Mouse (Mus musculus): Measurements from ENCODE around the gene Acp5. TPM values are rescaled to one million over a fixed set of nuclear protein-coding genes. Genes with fewer than 3 reads are reported as not detected.
A peak's percentile ranks its signal among the peaks of the same experiment; 100 is the strongest.

Gene Acp5
- polyA plus RNA-seq, 1 experiment from 2014 or later = 38.1 TPM

- Histone ChIP-seq H3K36me3 (no peaks in the 10 kb centered on the region), H3K27ac (replicated peaks) (no peak overlapping the region), H3K4me2 (replicated peaks) (no peak overlapping the region), H3K9me3 (replicated peaks) (no peaks in the 10 kb centered on the region), H3K4me1 (peaks cover 7% of the 10 kb centered on the region), H3K27me3 (no peaks in the 10 kb centered on the region), H3K9ac (no peak overlapping the region), H3K4me3 (replicated peaks) (no peak overlapping the region)
- no peak for ATAC-seq (ENCODE audit: insufficient number of reproducible peaks, low FRiP score, low TSS enrichment, low read depth)
- 84% methylated on average over 7 of the region's 7 CpGs for WGBS
Observed at GRCm38 (mm10) chr9:22089986-22090385, 45.5 kb downstream of the Acp5 start.

GRCm38 (mm10) chr9:22089281-22089680 is 46.2 kb downstream of the Acp5 start:
- H3K4me2 ChIP-seq (replicated peaks) = no peak overlapping the region

GRCm38 (mm10) chr9:22087034-22087618 is 48.4 kb downstream of the Acp5 start:
- Histone ChIP-seq H3K4me1 (peaks cover 11% of the 10 kb centered on the region), H3K36me3 (0 out of 2 replicates have a peak, but pooled peaks cover 2% of the 10 kb centered on the region), H3K27me3 (no peaks in the 10 kb centered on the region), H3K27ac (replicated peaks) (no peak overlapping the region), H3K4me3 (replicated peaks) (no peak overlapping the region), H3K9me3 (replicated peaks) (no peaks in the 10 kb centered on the region), H3K9ac (no peak overlapping the region), H3K4me2 (replicated peaks) (no peak overlapping the region)
- WGBS = 78% methylated on average over 2 of the region's 2 CpGs
- no peak for ATAC-seq (ENCODE audit: insufficient number of reproducible peaks, low FRiP score, low TSS enrichment, low read depth)

More at GRCm38 (mm10) chr9:22089281-22089680, 46.2 kb downstream of the Acp5 start:
- Histone ChIP-seq H3K9me3 (replicated peaks) (no peaks in the 10 kb centered on the region), H3K4me3 (replicated peaks) (no peak overlapping the region), H3K4me1 (peaks cover 11% of the 10 kb centered on the region), H3K27me3 (no peaks in the 10 kb centered on the region), H3K9ac (no peak overlapping the region), H3K36me3 (no peaks in the 10 kb centered on the region), H3K27ac (replicated peaks) (no peak overlapping the region)
- ATAC-seq (ENCODE audit: insufficient number of reproducible peaks, low FRiP score, low TSS enrichment, low read depth) = no peak
- over 99% methylated on average over 7 of the region's 7 CpGs for WGBS

- WGBS = 65% methylated on average over 6 of the region's 6 CpGs
- peak overlapping the region; percentile 71 for H3K9ac ChIP-seq
- H3K4me2 ChIP-seq (replicated peaks) = peak overlapping the region; percentile 77
- H3K4me1 ChIP-seq = peaks cover 11% of the 10 kb centered on the region
- H3K36me3 ChIP-seq = 0 out of 2 replicates have a peak, but pooled peaks cover 3% of the 10 kb centered on the region
- H3K27me3 ChIP-seq = no peaks in the 10 kb centered on the region
- H3K4me3 ChIP-seq (replicated peaks) = peak overlapping the region; percentile 89
- H3K9me3 ChIP-seq (replicated peaks) = no peaks in the 10 kb centered on the region
- H3K27ac ChIP-seq (replicated peaks) = peak overlapping the region; percentile 87; the same call in 1 of the 2 replicates
- ATAC-seq (ENCODE audit: insufficient number of reproducible peaks, low FRiP score, low TSS enrichment, low read depth) = no peak
Observed at GRCm38 (mm10) chr9:22086012-22086411, 49.5 kb downstream of the Acp5 start.

GRCm38 (mm10) chr9:22085022-22085834 is 50.3 kb downstream of the Acp5 start, which contains the start of gene Ecsit:
Ecsit (minus strand) TSS chr9:22085438.
- under 1% methylated on average over 48 of the region's 48 CpGs for WGBS
- H3K36me3 ChIP-seq = peaks cover 5% of the 10 kb centered on the region; the same call in 1 of the 2 replicates
- H3K4me1 ChIP-seq = peaks cover 11% of the 10 kb centered on the region
- H3K4me3 ChIP-seq (replicated peaks) = peak within 1 kb of the TSS; percentile 89
- H3K9ac ChIP-seq = peak within 1 kb of the TSS; percentile 71
- peak; percentile 97 for ATAC-seq (ENCODE audit: insufficient number of reproducible peaks, low FRiP score, low TSS enrichment, low read depth)
- peak within 1 kb of the TSS; percentile 87 for H3K27ac ChIP-seq (replicated peaks)
- no peaks in the 10 kb centered on the region for H3K9me3 ChIP-seq (replicated peaks)
- H3K27me3 ChIP-seq = no peaks in the 10 kb centered on the region
- peak within 1 kb of the TSS; percentile 77 for H3K4me2 ChIP-seq (replicated peaks)

- peaks cover 7% of the 10 kb centered on the region; the same call in 1 of the 2 replicates for H3K36me3 ChIP-seq
- peak overlapping the region; percentile 87 for H3K27ac ChIP-seq (replicated peaks)
- H3K4me3 ChIP-seq (replicated peaks) = peak overlapping the region; percentile 89
- no peaks in the 10 kb centered on the region for H3K9me3 ChIP-seq (replicated peaks)
- peak overlapping the region; percentile 77 for H3K4me2 ChIP-seq (replicated peaks)
- peaks cover 11% of the 10 kb centered on the region for H3K4me1 ChIP-seq
- H3K9ac ChIP-seq = peak overlapping the region; percentile 71
- no peaks in the 10 kb centered on the region for H3K27me3 ChIP-seq
- 22% methylated on average over 4 of the region's 4 CpGs for WGBS
- no peak for ATAC-seq (ENCODE audit: insufficient number of reproducible peaks, low FRiP score, low TSS enrichment, low read depth)
Observed at GRCm38 (mm10) chr9:22084667-22085021, 50.9 kb downstream of the Acp5 start.

Small RNAs within 50 kb of the gene (microRNA-seq; reads per million reads assigned to microRNA genes)
- not detected for gene Mir7084 (ENCODE audit: borderline number of aligned reads)

Other genes with a start within 250 kb of the Acp5 start
- 39.4 and 43.4 TPM in 2 replicates for gene Rab3d, start 217.5 kb downstream of the Acp5 start, polyA plus RNA-seq (2015; fragmentation: Nextera tagmentation; extraction: Ambion mirVana)
- 4.3 and 5.5 TPM in 2 replicates for gene Ccdc159, start 208.2 kb downstream of the Acp5 start, polyA plus RNA-seq (2015; fragmentation: Nextera tagmentation; extraction: Ambion mirVana)
- gene Tmem205, start 208.2 kb downstream of the Acp5 start, polyA plus RNA-seq (2015; fragmentation: Nextera tagmentation; extraction: Ambion mirVana) = 56.2 and 58.0 TPM in 2 replicates
- gene Plppr2, start 198.7 kb downstream of the Acp5 start, polyA plus RNA-seq (2015; fragmentation: Nextera tagmentation; extraction: Ambion mirVana) = 13.6 and 15.5 TPM in 2 replicates
- gene Swsap1, start 180.0 kb downstream of the Acp5 start, polyA plus RNA-seq (2015; fragmentation: Nextera tagmentation; extraction: Ambion mirVana) = 5.8 and 6.5 TPM in 2 replicates
- 4.4 and 5.3 TPM in 2 replicates for gene Epor, start 172.2 kb downstream of the Acp5 start, polyA plus RNA-seq (2015; fragmentation: Nextera tagmentation; extraction: Ambion mirVana)
- gene Rgl3, start 146.3 kb downstream of the Acp5 start, polyA plus RNA-seq (2015; fragmentation: Nextera tagmentation; extraction: Ambion mirVana) = 1.4 and 1.8 TPM in 2 replicates
- gene Ccdc151, start 133.1 kb downstream of the Acp5 start, polyA plus RNA-seq (2015; fragmentation: Nextera tagmentation; extraction: Ambion mirVana) = 5.8 and 11.3 TPM in 2 replicates
- gene Prkcsh, start 132.9 kb downstream of the Acp5 start, polyA plus RNA-seq (2015; fragmentation: Nextera tagmentation; extraction: Ambion mirVana) = 116 and 118 TPM in 2 replicates
- 3.0 and 4.4 TPM in 2 replicates for gene Elavl3, start 83.7 kb downstream of the Acp5 start, polyA plus RNA-seq (2015; fragmentation: Nextera tagmentation; extraction: Ambion mirVana)
- gene Gm49318, start 64.5 kb downstream of the Acp5 start, polyA plus RNA-seq (2015; fragmentation: Nextera tagmentation; extraction: Ambion mirVana) = not detected in 2 replicates
- 12.5 and 12.6 TPM in 2 replicates for gene Zfp653, start 64.3 kb downstream of the Acp5 start, polyA plus RNA-seq (2015; fragmentation: Nextera tagmentation; extraction: Ambion mirVana)
- 37.3 and 41.8 TPM in 2 replicates for gene Ecsit, start 50.3 kb downstream of the Acp5 start, polyA plus RNA-seq (2015; fragmentation: Nextera tagmentation; extraction: Ambion mirVana)
- 4.3 and 7.0 TPM in 2 replicates for gene Cnn1, start 36.5 kb downstream of the Acp5 start, polyA plus RNA-seq (2015; fragmentation: Nextera tagmentation; extraction: Ambion mirVana)
- gene Elof1, start 18.5 kb downstream of the Acp5 start, polyA plus RNA-seq (2015; fragmentation: Nextera tagmentation; extraction: Ambion mirVana) = 202 and 226 TPM in 2 replicates
- gene Pigyl, start 21.1 kb upstream of the Acp5 start, polyA plus RNA-seq (2015; fragmentation: Nextera tagmentation; extraction: Ambion mirVana) = 74.6 and 75.6 TPM in 2 replicates
- gene Zfp872, start 52.4 kb upstream of the Acp5 start, polyA plus RNA-seq (2015; fragmentation: Nextera tagmentation; extraction: Ambion mirVana) = 0.17 and 0.19 TPM in 2 replicates
- 14.7 and 18.4 TPM in 2 replicates for gene Zfp809, start 90.0 kb upstream of the Acp5 start, polyA plus RNA-seq (2015; fragmentation: Nextera tagmentation; extraction: Ambion mirVana)
- gene Zfp599, start 124.2 kb upstream of the Acp5 start, polyA plus RNA-seq (2015; fragmentation: Nextera tagmentation; extraction: Ambion mirVana) = 3.8 and 4.1 TPM in 2 replicates
- 17.9 and 19.4 TPM in 2 replicates for gene Zfp810, start 171.9 kb upstream of the Acp5 start, polyA plus RNA-seq (2015; fragmentation: Nextera tagmentation; extraction: Ambion mirVana)

Data from embryonic facial prominence, embryonic 15.5 days (tissue).